Mouse (Mus musculus) forelimb bud, embryonic 11.5 days (tissue): ENCODE measurements around the gene Phf21a.

ENCODE experiments used
- DNase-seq: peaks from one replicate; pipeline ENCODE4 v3.0.0-alpha.2; 2012; ENCODE audit warnings: low read depth, low spot score

Phf21a gene

GRCm38 (mm10) chr2:92360893-92361292 lies 268.0 kb downstream of the Phf21a start:
- no peak for DNase-seq

GRCm38 (mm10) chr2:92361795-92362194 lies 268.9 kb downstream of the Phf21a start:
- no peak for DNase-seq

- no peak for DNase-seq
Measured at GRCm38 (mm10) chr2:92362571-92363228, 269.8 kb downstream of the Phf21a start.

GRCm38 (mm10) chr2:92364086-92364485 lies 271.2 kb downstream of the Phf21a start:
- DNase-seq: no peak

GRCm38 (mm10) chr2:92365568-92365967 lies 272.7 kb downstream of the Phf21a start:
- DNase-seq: no peak

- no peak for DNase-seq
Measured at GRCm38 (mm10) chr2:92367383-92368029, 274.6 kb downstream of the Phf21a start.

GRCm38 (mm10) chr2:92370375-92370774 lies 277.5 kb downstream of the Phf21a start:
- DNase-seq: no peak

- DNase-seq: peak; percentile 83
Measured at GRCm38 (mm10) chr2:92370821-92371805, 278.2 kb downstream of the Phf21a start.

GRCm38 (mm10) chr2:92371971-92372690 lies 279.2 kb downstream of the Phf21a start:
- DNase-seq: no peak

GRCm38 (mm10) chr2:92372767-92373436 lies 280.0 kb downstream of the Phf21a start:
- no peak for DNase-seq

- no peak for DNase-seq
Measured at GRCm38 (mm10) chr2:92373437-92373813, 280.5 kb downstream of the Phf21a start.

GRCm38 (mm10) chr2:92374514-92374913 lies 281.6 kb downstream of the Phf21a start, which contains the start of the genes Pex16 and Large2:
Gene Pex16 (plus strand): TSS chr2:92374676.
Gene Large2 (minus strand): TSS chr2:92374869.
- DNase-seq: no peak

GRCm38 (mm10) chr2:92375099-92375623 lies 282.2 kb downstream of the Phf21a start:
- peak; percentile 97 for DNase-seq

- no peak for DNase-seq
Measured at GRCm38 (mm10) chr2:92375788-92376187, 282.9 kb downstream of the Phf21a start.

- no peak for DNase-seq
Measured at GRCm38 (mm10) chr2:92376300-92376699, 283.4 kb downstream of the Phf21a start.

GRCm38 (mm10) chr2:92377320-92377719 lies 284.4 kb downstream of the Phf21a start:
- DNase-seq: no peak

- DNase-seq: no peak
Measured at GRCm38 (mm10) chr2:92379783-92380494, 287.0 kb downstream of the Phf21a start.

- DNase-seq: no peak
Measured at GRCm38 (mm10) chr2:92380495-92381050, 287.7 kb downstream of the Phf21a start.

GRCm38 (mm10) chr2:92381161-92381560 lies 288.2 kb downstream of the Phf21a start:
- no peak for DNase-seq
